Mouse (Mus musculus) testis, adult 2 months (tissue): ENCODE measurements around the gene Elane.

Source experiments
- CTCF ChIP-seq: fragments of 200-500 bp; IDR thresholded peaks from 2 replicates; pipeline ENCODE4 v1.5.1; 2012; ENCODE audit warnings: low read depth, mild to moderate bottlenecking, inconsistent platforms, low read length, moderate library complexity; ENCODE audit not compliant: control insufficient read depth, insufficient read depth, insufficient replicate concordance
- POLR2A ChIP-seq: fragments of 200-500 bp; IDR thresholded peaks from 2 replicates; pipeline ENCODE4 v1.6.1; 2012; ENCODE audit warnings: low read depth, mild to moderate bottlenecking, inconsistent platforms, low read length, moderate library complexity; ENCODE audit not compliant: control insufficient read depth

DNA sequence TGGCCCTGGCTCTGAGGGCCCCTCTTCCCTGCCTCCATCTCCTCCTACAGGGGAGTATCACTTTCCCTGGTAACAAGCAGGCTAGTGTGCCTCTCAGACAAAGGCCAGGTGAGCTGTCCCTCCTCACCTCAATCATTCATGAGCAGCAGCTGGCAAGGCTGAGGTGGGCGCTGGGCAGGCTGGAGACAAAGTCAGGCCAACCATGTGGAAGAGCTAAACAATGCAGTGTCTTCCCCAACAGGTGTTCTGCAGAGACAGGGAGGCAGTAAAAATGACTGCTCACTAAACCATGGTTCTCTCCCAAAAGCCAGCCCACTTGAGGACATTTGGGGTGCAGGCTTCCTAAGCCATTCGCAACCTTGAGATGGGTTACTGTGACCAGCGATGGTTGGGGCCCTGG is 34.4 kb upstream of the Elane start:
- no peak; the same call in 1 of the 2 replicates for TF ChIP-seq POLR2A
- no peak for TF ChIP-seq CTCF
